Mouse (Mus musculus): ENCODE measurements around the gene Clic6.
"Not testable (repeated sequence)": the region's sequence is repeated elsewhere in the genome, so short reads cannot be mapped to it uniquely, and the experiment has no call there.

The Clic6 gene

DNA sequence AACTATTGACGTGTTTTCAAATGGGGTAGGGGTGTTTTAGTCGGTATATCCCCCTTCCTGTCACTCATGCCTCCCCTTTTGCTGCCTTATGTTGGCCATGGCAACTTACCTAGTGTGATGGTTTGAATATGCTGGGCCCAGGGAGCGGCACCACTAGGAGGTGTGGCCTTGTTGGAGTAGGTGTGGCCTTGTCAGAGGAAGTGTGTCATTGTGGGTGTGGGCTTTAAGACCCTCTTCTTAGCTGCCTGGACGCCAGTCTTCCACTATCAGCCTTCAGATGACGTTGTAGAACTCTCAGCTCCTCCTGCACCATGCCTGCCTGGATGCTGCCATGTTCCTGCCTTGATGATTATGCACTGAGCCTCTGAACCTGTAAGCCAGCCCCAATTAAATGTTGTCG, 14.8 kb upstream of the Clic6 start, which contains the start of gene Rcan1:
Rcan1 (minus strand) TSS at position 162 of the 400 bp plus-strand sequence.
- no peak for DNase-seq (ENCODE audit: low read depth, low spot score)

DNA sequence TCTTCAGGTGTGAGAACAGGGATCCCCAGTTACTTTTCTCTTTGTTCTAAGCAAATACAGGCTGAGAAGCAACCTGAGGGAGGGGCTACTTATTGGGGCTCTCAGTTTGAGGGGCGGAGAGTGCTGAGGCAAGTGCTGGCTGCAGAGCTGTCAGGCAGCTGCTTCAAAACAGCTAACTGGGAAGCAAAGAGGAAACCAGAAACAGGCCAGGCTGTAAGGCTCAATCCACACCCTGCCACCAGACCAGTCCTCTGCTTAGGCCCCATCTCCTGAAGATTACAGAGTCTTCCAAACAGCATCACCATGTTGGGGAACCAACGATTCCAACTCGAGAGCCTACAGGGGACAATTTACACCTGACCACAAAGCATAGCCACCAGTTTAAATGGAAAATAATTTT, 12.6 kb upstream of the Clic6 start:
- DNase-seq (ENCODE audit: low read depth, low spot score) = no peak

DNA sequence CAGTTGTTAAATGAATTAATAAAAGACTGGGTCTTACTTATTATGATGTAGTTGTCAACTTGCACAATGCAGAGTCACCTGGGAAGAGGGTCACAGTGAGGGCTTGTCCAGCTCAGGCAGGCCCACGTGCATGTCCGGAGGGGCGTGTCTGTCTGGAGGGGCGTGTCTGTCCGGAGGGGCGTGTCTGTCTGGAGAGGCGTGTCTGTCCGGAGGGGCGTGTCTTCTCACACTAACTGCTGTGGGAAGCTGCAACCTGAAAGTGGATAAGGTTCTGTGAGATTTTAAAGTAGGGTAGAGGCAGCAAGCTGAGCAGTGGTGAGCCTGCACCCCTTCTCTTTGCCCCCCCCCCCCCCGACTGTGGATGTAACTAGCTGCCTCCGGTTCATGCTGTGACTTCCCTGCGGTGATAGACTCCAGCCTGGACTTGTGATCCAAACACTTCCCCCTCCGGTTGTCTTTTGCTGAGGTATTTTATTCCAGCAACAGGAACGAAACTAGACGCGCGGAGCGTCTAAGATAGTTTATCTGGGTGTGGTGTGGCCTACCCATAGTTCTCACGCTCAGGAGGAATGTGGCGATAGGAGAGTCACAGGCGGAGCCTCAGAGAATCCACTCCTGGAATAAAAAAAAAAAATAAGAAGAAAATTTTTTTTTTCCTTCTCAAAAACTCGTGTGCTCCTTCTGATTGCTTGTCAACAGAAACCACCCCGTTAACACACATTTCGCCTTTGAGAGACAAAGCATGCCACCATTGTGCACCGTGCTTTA, 10.3 kb upstream of the Clic6 start:
- DNase-seq (ENCODE audit: low read depth, low spot score) = no peak

DNA sequence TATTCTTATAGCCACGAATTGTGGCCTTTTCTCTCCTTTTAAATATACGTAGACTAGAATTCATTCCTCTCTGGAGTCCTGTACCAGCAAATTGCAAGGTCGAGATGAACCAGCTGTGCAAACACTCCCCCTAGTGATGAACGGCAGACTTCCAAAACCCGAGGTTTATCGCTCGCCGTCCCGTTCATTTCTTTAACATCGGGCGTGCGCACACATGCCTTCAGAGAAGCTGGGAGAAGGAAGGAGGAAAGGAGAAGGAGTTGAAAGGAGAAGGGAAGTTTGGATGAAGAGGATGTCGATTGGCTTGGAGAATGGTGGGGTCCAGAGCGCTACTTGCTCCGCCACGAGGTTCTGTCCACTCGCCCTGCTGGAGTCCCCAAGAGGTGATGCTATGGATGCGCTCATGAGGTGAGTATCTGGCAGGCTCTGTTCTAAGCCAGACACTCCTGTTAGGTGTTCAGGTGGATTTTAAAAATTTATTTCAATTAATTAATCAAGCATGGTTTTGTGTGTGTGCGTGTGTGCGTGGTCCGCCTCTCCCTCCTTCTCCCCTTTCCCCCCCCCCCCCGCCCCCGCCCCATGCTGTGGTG, 6.9 kb upstream of the Clic6 start:
- DNase-seq (ENCODE audit: low read depth, low spot score) = no peak

DNA sequence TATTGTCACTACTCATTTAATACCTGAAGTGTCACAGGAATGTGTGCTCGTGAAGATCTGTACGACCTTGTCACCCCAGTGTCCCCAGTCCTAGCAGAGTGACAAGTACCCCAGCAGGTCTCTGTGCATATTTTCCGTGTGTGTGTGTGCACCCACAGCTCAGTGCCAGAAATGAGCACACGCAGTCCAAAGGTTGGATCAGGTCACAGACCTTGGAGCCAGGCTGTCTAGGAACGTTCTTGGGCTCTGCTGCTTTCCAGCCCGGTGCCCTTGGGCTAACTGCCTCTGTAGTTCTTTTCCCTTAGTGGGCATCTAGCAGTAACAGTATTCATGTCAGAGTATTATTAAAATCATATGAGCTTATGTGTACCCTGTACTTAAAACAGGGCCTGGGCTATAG, 1.6 kb downstream of the Clic6 start:
- DNase-seq (ENCODE audit: low read depth, low spot score) = no peak

DNA sequence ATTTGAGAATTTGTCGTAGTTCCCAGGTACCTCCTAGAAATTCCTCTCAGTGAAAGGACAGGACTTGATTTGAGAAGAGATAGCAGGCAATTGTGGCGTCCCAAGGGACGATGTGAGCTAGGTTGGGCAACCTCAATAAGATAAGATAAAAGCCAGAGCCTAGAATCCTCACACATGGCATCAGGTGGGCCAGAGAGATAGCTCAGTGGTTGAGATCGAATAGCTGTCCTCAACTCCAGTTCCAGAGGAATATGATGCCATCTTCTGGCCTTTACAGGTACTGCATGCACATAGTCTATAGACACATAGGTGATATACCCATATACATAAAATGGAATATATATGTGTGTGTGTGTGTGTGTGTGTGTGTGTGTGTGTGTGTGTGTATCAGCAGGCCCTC, 2.0 kb downstream of the Clic6 start:
- DNase-seq (ENCODE audit: low read depth, low spot score) = no peak

DNA sequence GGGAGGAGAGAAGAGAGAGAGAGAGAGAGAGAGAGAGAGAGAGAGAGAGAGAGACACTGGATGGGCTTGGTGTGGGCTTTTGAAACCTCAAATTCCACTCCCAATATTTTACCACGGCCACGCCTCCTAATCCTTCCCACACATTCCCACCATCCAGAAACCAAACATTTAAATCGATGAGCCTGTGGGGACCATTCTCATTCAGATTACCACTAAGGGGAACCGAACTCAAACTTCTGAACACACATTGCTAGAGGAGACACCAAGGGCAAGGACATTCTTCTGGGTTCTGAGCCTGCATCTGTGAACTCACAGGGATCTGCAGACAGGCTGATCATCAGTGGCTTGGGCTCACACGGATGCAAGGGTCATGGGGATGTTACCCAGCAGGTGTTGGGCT, 2.9 kb downstream of the Clic6 start:
- no peak for DNase-seq (ENCODE audit: low read depth, low spot score)

DNA sequence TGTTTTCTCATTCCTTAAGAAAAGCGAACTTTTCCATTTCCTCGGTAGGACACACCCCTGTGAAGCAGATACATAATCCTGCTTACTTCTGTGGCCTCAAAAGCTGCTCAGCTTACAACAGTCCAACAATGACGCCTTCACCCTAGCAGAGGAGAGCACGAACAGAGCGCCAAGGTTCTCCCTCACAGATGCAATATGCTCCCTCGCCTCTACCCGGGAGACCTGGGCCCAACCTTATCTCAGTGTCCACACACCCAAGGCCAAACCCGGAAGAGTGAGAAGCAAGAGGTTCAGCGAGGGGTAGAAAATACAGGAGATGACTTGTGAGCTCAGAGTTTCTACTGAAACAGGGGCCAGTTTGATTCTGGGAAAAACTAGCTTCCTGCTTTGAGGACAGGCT, 3.8 kb downstream of the Clic6 start:
- no peak for DNase-seq (ENCODE audit: low read depth, low spot score)

DNA sequence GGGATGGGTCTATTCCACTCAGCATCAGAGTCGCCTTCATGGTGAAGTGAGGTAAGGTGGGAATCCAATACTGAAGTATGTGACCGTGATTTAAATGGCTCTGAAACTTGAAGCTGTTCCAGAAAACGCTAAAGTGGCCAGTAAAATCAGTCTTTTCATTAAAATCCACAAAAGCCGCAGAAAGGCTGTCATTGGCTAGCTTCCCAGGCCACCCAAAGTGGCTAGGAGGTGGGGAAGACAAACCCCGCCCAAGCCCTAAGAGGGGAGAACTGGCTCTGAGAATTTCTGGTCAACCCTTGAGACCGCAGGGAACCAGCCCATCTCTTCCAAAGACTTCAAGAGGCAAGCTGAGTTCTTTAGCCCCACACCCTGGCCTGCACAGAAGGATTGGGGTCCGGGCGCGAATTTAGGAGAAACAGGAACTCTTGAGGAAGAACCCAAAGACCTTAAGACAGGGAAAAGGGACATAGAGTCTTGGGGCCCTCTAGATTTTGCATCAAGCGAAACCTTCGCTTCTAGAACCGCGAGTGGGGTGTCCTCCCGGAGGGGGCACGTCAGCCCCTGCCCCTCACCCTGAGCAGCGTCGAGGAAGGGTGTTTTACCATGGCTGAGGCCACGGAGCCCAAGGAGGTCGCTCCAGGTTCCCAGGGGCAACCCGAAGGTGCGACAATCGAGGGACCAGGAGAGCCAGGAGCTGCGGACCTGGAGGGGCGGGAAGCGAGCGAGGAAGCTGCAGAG, 12.5 kb downstream of the Clic6 start:
- no peak for DNase-seq (ENCODE audit: low read depth, low spot score)

DNA sequence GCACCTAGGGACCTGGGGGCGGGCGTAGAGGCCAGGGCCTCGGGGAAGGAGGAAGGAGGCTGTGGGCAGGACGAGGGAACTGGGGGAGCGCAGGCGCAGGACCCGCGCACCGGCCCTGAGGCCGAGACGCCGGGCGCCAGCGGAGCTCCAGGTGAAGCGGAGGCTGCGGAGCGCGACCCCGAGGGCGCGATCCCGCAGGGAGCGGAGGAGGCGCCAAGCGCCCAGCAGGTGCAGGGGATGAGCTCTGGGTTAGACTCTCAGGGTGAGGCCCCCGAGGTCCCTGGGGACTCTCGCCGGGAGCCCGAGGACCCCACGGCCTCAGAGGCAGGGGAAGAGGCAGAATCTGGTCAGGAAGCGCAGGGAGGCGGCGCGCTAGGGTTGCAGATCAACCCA, 13.0 kb downstream of the Clic6 start:
- no peak for DNase-seq (ENCODE audit: low read depth, low spot score)

DNA sequence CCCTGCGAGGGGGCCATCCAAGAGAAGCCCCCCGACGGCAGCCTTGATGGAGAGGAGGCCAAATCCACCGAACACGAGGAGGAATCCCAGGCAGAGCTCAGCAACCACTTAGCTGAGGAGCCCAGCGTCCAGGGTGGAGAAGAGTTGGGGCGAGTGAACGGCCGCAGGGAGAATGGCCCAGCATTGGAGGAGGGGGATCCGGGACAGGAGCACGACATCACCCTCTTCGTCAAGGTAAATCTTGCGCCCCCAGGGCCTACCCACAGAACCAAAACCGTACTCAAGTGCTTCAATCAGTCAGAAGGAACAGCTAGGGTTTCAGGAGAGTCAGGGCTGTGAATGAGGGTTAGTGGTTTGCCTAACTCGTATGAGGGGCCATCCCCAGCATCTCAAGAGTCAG, 13.8 kb downstream of the Clic6 start:
- DNase-seq (ENCODE audit: low read depth, low spot score) = no peak

DNA sequence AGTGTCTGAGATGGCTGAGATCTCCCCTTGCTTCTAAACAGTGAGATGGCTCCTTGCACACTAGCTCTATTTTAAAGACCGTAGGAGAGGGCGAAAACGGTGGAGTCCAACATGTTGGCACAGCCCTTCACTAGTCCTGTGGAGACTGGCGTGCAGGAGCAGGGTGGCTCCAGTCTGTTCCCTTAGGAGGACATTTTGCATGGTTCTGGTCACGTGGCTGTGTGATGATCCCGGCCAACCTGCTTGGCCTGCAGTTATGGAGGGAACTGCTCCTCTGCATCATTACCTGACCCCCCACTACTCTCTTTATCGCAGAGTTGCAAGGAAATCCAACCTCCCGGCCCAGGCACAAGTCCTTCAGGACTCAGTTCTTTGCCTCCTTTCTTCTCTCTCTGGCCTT, 15.0 kb downstream of the Clic6 start:
- no peak for DNase-seq (ENCODE audit: low read depth, low spot score)

DNA sequence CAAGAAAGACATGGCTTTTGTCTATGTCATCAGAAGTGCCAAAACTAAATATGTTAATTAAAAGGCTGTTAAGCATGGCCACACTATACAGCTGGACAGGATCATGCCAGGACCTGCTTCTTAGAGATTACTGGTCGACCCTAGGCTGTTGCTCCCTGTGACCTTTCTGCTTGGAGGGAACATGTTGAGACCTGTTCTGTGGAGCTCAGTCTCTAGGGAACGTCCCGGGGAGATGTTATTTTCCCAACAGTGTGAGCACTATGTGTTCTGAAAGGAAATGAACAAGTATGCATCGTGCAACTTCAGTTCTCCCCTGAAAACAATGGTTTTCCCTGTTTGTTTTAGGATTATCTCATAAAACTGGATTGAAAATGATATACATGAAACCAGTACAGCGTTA, 17.6 kb downstream of the Clic6 start:
- no peak for DNase-seq (ENCODE audit: low read depth, low spot score)

DNA sequence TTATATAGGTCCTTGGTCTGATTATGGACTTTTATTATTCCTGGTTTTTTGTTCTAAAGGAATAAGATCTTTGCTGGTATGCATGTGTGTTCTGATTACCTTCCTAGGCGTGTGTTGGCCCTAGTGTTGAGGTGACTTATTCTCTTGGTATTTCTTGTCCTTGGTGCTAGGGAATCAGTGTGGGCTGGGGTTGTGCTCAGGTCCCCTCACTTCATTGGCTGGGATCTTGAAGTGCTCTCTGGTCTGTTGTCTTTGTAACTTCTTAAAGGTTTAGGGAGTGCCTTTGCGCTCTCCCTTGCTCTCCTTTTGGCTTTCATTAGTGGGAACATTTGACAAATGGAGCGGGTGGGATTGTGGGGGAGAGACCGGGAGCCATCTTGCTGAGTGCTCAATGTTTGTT, 22.0 kb downstream of the Clic6 start:
- DNase-seq (ENCODE audit: low read depth, low spot score) = no peak

DNA sequence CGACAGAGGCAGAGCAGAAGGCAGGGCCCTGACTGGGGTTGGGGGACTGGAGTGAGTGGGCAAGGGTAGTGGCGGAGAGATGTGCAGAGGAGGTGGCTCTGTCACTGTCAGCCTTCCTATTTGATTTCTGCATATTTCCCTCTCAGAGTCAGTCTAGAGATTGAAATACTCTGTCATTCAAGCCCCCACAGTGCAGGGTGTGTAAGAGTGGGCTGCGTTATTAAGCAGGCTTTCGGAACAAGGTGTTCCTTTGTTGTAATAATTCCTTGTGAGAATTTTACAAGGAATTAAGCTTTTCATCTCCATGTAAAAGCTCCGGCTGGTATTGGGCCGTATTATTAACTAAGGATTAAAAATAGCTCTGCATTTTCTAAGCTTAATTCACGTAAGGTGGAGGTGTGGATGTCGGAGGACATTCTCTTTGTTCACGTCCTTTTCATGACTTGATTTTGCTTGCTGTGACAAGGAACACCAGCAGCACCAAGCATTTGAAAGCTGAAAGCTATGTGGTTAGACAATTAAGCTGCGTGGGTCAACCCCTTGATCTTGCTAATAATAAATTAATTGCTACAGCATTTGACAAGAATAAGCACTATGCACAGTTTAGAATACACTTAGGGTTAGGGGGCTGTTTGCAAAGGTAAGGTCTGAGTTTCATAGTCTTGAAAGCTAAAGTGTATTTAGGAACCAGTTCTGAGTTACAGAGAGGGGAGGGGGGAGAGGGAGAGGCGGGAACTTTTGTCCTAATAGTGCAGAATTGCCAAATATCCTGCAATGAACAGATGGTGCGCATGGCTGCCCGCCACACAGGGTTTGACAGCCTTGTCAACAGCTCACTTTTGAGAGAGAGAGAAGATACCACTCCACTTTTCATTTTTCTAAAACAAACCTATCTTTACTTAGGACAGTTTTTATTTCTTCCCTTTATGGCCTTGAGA, 25.6 kb downstream of the Clic6 start:
- no peak for DNase-seq (ENCODE audit: low read depth, low spot score)

DNA sequence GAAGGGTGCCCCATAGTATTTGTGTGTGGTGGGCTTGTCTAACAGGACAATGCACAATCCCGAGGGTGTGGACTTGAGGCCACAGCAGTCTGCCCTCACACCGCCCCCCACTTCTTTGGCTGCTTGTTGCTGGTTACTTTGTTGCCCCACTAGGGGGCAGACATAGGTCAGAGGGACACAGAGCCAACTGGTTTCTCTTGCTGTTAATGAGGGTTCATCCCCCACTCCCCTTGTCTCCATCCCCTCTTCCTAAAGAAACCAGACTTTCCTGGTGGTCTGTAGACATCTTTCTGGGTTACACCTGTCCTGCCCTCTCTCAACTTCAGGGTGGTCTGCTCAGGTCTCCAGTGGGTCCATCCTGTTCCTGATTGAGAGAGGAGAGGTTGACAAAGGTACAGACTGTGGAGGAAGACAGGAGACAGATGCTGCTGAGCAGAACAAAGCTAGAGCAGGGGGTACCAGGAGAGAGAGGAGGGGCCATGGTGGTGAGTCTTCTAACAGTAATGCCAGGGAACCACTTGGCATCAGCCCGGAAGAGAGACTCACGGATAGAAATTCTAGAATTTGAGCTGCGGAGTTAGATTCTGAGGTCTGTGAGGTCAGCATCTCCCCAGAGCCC, 26.3 kb downstream of the Clic6 start:
- no peak for DNase-seq (ENCODE audit: low read depth, low spot score)

DNA sequence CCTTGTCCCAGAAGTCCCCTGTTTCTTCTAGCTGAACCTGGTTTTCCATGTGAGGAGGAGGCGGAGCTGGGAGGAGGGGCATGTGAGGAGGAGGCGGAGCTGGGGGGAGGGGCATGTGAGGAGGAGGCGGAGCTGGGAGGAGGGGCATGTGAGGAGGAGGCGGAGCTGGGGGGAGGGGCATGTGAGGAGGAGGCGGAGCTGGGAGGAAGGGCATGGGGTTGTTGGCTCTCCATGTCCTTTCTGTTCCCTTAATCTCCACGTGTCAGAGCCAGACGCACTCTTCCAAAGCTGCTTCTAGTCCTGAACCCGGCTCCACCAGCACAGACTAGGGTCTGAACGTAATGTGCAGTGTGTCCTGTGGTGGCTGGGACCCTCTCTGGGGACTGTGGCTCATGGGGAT, 29.4 kb downstream of the Clic6 start:
- DNase-seq (ENCODE audit: low read depth, low spot score) = not testable (repeated sequence)

DNA sequence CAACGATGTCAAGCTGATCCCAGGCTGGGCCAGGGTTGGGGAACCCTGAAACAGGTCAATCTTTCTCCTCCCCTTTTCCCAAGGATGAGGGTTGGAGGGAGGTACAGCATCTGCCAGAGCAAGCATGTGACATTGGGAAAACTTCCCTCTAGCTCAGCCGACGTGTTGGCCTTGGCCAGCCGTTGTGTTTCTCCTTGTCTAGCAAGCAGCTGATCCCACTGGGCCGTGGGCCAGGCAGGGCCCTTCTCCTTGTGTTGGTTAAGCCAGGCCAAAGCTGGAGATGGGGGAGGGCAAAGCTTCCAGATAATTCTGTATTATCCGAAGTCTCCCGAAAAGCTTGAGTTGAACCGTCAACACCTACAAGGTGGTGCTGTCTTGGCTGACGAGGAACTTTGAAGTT, 30.6 kb downstream of the Clic6 start:
- no peak for DNase-seq (ENCODE audit: low read depth, low spot score)

DNA sequence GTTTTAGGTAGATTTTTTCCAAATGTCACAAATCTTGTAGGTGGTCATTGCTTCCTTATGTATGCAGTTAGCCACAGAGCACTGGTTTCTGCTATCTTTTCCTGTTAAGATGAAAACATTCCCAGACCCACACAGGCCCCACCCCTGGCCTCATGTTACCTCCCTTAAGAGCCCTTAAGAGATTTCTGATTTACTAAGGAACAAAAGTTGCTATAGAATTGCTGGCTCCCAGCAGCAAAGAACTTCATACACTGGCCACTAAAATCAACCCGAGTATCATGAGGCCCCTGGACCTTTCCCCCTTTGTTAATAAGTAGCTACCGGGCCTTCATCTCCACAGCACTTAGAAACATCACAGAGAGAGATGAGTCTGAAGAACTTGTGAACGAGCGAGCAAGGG, 33.2 kb downstream of the Clic6 start:
- no peak for DNase-seq (ENCODE audit: low read depth, low spot score)

DNA sequence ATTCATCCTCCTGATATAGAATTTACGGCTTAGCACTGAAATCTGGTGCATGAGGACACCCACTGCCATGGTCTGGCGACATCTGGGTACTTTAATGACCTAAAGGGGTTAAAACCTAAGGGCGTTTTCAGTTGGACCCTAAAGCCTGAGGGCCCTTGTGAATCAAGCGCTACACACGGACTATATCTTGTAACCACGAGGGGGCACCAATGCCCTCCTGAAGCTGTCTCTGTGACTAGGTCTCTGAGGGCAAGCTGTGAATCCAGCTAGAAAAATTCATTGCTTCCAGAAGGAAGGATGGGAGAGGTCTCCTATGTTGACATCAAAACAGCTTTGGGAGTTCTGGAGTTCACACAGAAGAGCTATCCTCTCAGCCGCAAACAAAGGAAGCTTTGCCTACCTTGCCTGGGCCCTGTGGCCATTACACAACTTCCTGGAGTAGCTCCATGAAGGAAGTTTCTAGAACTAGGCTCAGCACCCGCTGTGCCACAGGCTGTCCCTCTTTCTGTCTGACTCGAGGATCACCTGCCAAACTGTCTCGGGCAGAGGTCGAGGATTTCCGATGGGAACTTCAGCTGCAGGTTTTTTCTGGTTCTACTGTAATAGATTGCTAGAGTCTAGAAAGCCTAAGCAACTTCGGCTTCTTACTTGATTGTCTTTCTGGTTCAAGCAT, 34.4 kb downstream of the Clic6 start:
- no peak for DNase-seq (ENCODE audit: low read depth, low spot score)

DNA sequence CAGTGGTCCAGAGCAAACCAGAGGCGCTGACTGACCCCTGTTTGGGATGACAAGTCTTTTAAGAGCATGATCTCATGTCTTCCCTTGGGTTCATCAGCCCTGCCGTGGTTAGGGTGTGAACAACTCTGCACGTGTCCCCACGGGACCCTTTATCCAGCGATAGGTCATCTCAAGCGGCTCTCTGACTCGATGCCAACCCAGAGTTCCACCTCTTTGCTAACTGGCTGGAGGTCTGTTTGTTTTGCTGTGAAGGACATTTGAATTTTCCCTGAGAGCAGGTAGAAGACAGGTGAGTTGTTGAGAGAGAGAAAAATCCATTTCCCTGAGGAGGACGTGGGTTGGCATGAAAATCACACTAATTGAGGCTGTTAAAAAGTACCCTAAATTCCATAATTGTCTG, 37.8 kb downstream of the Clic6 start:
- DNase-seq (ENCODE audit: low read depth, low spot score) = no peak
